Comparison of ENCODE assay signal across 1 mouse cellular context in the genomic region with DNA sequence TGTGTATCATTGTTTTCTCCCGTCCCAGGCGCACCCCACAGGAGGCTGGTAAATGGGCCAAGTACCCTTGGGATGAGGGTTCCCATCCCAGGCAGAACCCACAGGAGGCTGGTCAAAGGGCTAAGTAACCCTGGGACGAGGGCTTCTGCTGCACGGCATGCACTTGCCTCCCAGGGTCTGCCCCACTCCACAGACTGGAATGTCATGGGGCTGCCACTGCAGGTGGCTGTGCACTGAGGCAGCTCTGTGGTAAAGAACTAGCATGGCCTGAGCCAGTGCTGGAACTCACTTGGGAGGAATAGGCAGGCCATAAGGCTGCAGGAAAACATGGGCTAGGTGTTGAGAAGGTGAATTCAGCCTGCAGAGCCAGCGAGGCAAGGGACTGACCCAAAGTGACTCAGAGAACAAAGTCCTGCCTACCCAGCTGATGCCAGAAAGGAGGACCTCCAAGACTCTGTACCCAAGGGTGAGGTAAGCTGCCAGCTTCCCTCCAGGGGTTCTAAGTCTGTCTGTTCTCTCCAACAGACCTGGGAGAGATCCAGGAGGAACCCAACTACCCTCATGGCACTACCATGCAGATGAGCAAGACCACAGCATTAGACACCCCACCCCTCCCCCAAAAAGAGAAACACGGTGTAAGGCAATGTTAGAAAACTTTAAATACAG.
TF ChIP-seq lines count a peak whose summit lies in the region.

No protein-coding gene starts in this region.

TF ChIP-seq in MEL, 35 proteins besides CTCF, POLR2A, EP300 and RAD21:
- no peak for TF ChIP-seq SIN3A (IDR thresholded peaks at IDR 0.05; ENCODE audit: low read length)
- peak; percentile 77 for TF ChIP-seq POLR2AphosphoS2 (IDR thresholded peaks at IDR 0.05; ENCODE audit: low read length)
- TF ChIP-seq POLR2AphosphoS5 (IDR thresholded peaks at IDR 0.05; ENCODE audit: borderline replicate concordance, low read depth, low read length): 0 out of 2 replicates have a peak, but pooled peaks have one; percentile 12
- no peak for TF ChIP-seq MYB (IDR thresholded peaks at IDR 0.05; ENCODE audit: low read depth, low read length)
TF ChIP-seq in MEL: peak in this region for 2.
